Mouse (Mus musculus): Measurements from ENCODE around the gene Padi2.

The Padi2 gene

GRCm38 (mm10) chr4:140989447-140989846 is 83.3 kb downstream of the Padi2 start:
- DNase-seq, result peak; percentile 71 to 77

- DNase-seq, result no peak
These were observed 86.1 kb downstream of the Padi2 start for GRCm38 (mm10) chr4:140992215-140992614.

GRCm38 (mm10) chr4:140993846-140994245 is 87.7 kb downstream of the Padi2 start:
- no peak for DNase-seq

- DNase-seq, result no peak
These were observed 89.7 kb downstream of the Padi2 start for GRCm38 (mm10) chr4:140995811-140996210.

GRCm38 (mm10) chr4:140996812-140997211 is 90.7 kb downstream of the Padi2 start:
- no peak for DNase-seq
